Mouse (Mus musculus): ENCODE measurements around the gene Cry1. TPM values are rescaled to one million over a fixed set of nuclear protein-coding genes. Genes with fewer than 3 reads are reported as not detected.

Cry1 gene
- 6.2 TPM for polyA plus RNA-seq (2017; shearing (Covaris generic))

GRCm38 (mm10) chr10:85184964-85185608 lies at the start of gene Cry1:
Cry1 (minus strand) TSS chr10:85185064.

GRCm38 (mm10) chr10:85127395-85128287 lies 57.2 kb downstream of the Cry1 start, which contains the start of gene Mterf2:
Mterf2 (minus strand) TSS chr10:85128027.

GRCm38 (mm10) chr10:85102247-85103084 lies 82.4 kb downstream of the Cry1 start, which contains the start of the genes Fhl4 and Tmem263:
Fhl4 (minus strand) TSS chr10:85102495.
Tmem263 (plus strand) TSS chr10:85102627.

Other genes starting within 250 kb of the Cry1 start
- 0.78 TPM for gene Fhl4, start 82.6 kb downstream of the Cry1 start, polyA plus RNA-seq (2017; shearing (Covaris generic))
- 11.4 TPM for gene Tmem263, start 82.4 kb downstream of the Cry1 start, polyA plus RNA-seq (2017; shearing (Covaris generic))
- gene Mterf2, start 57.0 kb downstream of the Cry1 start, polyA plus RNA-seq (2017; shearing (Covaris generic)) = 21.1 TPM
- gene Btbd11, start 201.8 kb upstream of the Cry1 start, polyA plus RNA-seq (2017; shearing (Covaris generic)) = 5.4 TPM